Comparison of ENCODE assay signal across 30 mouse cellular contexts in genomic region chr6:84807546-84807945, GRCm38 (mm10).
"Had no signal": no experiment of that assay in that cellular context is flagged by ENCODE, and none has a peak within 500 bp of the region (broad histone marks: within the 10 kb centered on the region; RNA-seq: fewer than 3 reads in every experiment).

No protein-coding gene starts in this region.

- DNase-seq: left cerebral cortex, postnatal 4 days; liver; liver, embryonic 13.5 days; liver, postnatal 0 days; lung, adult 18-20 months; lung, adult 2 months; lung, embryonic 14.5 days; lung, postnatal 10 days; lung, postnatal 14 days; lung, postnatal 36 days; lung, postnatal 4 days; midbrain, embryonic 14.5 days had no signal

- H3K27ac ChIP-seq: left cerebral cortex, adult 2 months; limb, embryonic 10.5 days; limb, embryonic 12.5 days; limb, embryonic 13.5 days; limb, embryonic 15.5 days; liver, embryonic 13.5 days; liver, embryonic 14.5 days; liver, embryonic 15.5 days; lung, embryonic 15.5 days; macrophage; midbrain, embryonic 10.5 days; midbrain, embryonic 12.5 days; midbrain, embryonic 13.5 days; midbrain, embryonic 15.5 days had no signal

- H3K9ac ChIP-seq: limb, embryonic 12.5 days; limb, embryonic 13.5 days; limb, embryonic 15.5 days; liver, embryonic 13.5 days; liver, embryonic 14.5 days; liver, embryonic 15.5 days; liver, postnatal 0 days; lung, embryonic 14.5 days; lung, embryonic 15.5 days; midbrain, embryonic 12.5 days; midbrain, embryonic 13.5 days; midbrain, embryonic 15.5 days had no signal

- ATAC-seq: liver, postnatal 0 days; lung, postnatal 0 days; midbrain, embryonic 13.5 days; midbrain, embryonic 15.5 days; midbrain, embryonic 16.5 days had no signal

- H3K4me2 ChIP-seq: limb, embryonic 12.5 days; limb, embryonic 13.5 days; limb, embryonic 15.5 days; liver, embryonic 13.5 days; liver, embryonic 15.5 days; lung, embryonic 14.5 days; lung, embryonic 15.5 days; midbrain, embryonic 11.5 days; midbrain, embryonic 12.5 days; midbrain, embryonic 13.5 days; midbrain, embryonic 15.5 days had no signal

- H3K27me3 ChIP-seq: limb, embryonic 12.5 days; limb, embryonic 13.5 days; limb, embryonic 15.5 days; liver, embryonic 13.5 days; liver, embryonic 15.5 days; lung, embryonic 15.5 days; megakaryocyte, embryonic 14.5 days; midbrain, embryonic 12.5 days; midbrain, embryonic 13.5 days; midbrain, embryonic 15.5 days had no signal

- H3K36me3 ChIP-seq: liver, embryonic 13.5 days; liver, embryonic 15.5 days; lung, embryonic 15.5 days; midbrain, embryonic 15.5 days had no signal

- H3K4me1 ChIP-seq: limb, embryonic 10.5 days; limb, embryonic 12.5 days; limb, embryonic 13.5 days; limb, embryonic 15.5 days; liver, embryonic 13.5 days; liver, embryonic 15.5 days; lung, embryonic 15.5 days; midbrain, embryonic 10.5 days; midbrain, embryonic 12.5 days had no signal

- H3K4me3 ChIP-seq: left cerebral cortex, adult 2 months; limb, embryonic 10.5 days; limb, embryonic 12.5 days; limb, embryonic 13.5 days; limb, embryonic 15.5 days; liver, embryonic 13.5 days; liver, embryonic 15.5 days; lung, embryonic 15.5 days; megakaryocyte, embryonic 14.5 days; midbrain, embryonic 10.5 days; midbrain, embryonic 12.5 days; midbrain, embryonic 13.5 days; midbrain, embryonic 15.5 days; myocyte had no signal

- H3K9me3 ChIP-seq: limb, embryonic 10.5 days; limb, embryonic 12.5 days; limb, embryonic 13.5 days; limb, embryonic 15.5 days; liver, embryonic 13.5 days; liver, embryonic 15.5 days; lung, embryonic 15.5 days; midbrain, embryonic 10.5 days; midbrain, embryonic 12.5 days; midbrain, embryonic 13.5 days; midbrain, embryonic 15.5 days had no signal
